Mouse (Mus musculus) lung, adult 2 months (tissue): ENCODE data around the gene Aox1.

ENCODE experiments used
- CTCF ChIP-seq: fragments of 200-500 bp; IDR thresholded peaks from 2 replicates; pipeline ENCODE4 v1.5.1; 2011; ENCODE audit warnings: mild to moderate bottlenecking, low read length, control low read depth; ENCODE audit not compliant: insufficient read depth
- POLR2A ChIP-seq: fragments of 200-500 bp; IDR thresholded peaks from 2 replicates; pipeline ENCODE4 v1.6.1; 2011; ENCODE audit warnings: low read depth, mild to moderate bottlenecking, control low read depth, low read length, borderline replicate concordance; ENCODE audit errors: extremely low read depth

- TF ChIP-seq CTCF, result no peak
- no peak for TF ChIP-seq POLR2A
Measured at GRCm38 (mm10) chr1:58097338-58097737, 67.6 kb downstream of the Aox1 start.
